Mouse (Mus musculus) lung, postnatal 10 days (tissue): ENCODE measurements around the gene Ninj2.

ENCODE experiments used
- DNase-seq: peaks from one replicate; pipeline ENCODE4 v3.0.0; 2021

Gene Ninj2

DNA sequence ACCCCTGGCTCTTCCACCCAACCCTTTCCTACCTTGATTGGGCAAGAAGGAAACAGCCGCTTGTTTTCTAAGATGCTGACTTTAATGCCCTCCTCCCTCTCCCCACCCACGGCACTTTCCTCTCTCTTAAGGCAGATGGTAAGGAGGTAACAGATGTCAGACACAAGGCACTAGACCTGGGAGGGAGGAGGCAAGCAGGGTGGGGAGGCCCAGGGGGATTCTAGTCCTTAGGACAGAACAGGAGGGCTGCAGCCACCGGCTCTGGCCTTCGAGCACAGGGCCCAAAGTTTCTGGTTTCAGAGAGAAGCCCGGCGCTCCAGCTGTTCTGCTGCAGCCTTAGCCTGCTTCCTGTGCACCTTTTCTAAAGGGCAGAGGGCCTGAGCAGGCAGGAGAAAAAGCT is 108.8 kb downstream of the Ninj2 start:
- no peak for DNase-seq

DNA sequence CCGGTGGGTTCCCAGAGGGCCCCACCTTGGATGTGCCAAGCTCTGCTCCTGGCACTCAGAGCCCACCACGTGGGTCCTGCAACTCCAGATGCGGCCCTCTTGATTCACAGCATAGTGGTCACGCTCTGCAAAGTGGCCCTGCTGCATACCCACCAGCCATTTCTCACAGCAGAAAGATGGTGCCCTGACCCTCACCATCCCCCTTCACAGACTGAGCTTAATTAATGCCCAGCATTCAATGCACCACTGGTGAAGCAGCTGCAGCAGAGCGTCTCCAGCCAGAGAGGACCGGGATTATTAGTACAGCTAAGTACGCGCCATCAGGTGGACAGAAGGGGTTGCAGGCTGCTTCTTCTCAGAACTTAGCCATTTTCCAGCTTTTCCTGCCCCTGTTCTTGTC is 109.3 kb downstream of the Ninj2 start:
- DNase-seq, result no peak

- DNase-seq, result no peak
Measured at GRCm38 (mm10) chr6:120206586-120206985, 113.4 kb downstream of the Ninj2 start.

GRCm38 (mm10) chr6:120211536-120211935 is 118.4 kb downstream of the Ninj2 start:
- DNase-seq, result no peak

DNA sequence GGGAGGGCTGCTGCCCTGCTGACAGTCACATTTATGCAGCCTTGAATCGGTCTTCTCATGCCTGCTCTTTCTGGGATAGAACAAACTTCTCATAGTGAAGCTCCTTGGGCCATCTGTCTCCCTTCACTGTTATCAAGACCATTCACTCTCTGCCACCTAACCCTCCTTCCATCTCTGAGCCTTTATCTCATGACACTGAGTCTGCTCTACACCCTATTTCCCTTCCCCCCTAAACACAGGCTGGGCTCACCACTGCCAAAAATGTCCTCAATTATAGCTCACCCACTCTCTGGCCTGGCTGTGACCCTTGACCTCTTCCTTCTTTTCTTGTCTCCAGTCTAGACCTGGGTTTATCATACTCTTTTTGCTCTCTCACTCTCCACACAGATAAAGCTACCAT is 123.6 kb downstream of the Ninj2 start:
- no peak for DNase-seq

GRCm38 (mm10) chr6:120219281-120219680 is 126.1 kb downstream of the Ninj2 start:
- no peak for DNase-seq

- DNase-seq, result peak; percentile 71
Measured at GRCm38 (mm10) chr6:120222669-120223068, 129.5 kb downstream of the Ninj2 start.

DNA sequence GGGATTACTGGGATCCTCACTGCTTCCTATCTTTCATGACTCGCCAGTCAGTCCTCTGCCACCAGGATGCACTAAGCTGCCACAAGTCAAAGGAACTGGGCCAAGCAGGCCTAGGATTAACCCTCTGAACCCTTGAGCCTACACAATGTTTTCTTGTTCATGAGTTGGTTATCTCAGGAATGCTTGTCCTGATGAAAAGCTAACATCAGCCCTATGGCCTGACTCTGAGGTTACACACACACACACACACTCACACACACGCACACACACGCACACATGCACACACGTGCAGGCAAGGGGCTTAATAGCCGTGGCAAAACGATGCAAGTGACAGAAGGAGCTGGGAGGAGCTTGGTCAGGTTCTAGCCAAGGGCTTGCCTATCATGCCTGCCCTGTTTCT is 132.2 kb downstream of the Ninj2 start:
- no peak for DNase-seq

DNA sequence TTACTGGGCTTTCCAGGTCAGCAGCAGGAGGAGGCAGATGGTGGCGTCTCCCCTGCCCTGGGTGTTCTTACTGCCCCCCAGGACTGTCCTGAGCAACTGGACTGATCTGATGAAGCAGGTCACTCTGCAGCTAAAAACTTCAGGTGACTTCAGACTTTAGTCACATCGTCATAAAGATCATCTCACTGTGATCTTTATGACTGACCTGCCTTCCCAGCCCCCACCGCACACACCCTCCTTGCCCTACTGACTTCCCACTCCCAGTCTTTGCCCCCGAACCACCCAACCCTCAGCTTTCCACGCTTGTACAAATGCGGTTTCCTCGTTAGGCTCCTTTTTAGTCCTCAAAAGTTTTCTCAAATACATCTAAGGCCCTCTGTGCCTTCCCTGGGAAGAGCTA is 133.9 kb downstream of the Ninj2 start:
- no peak for DNase-seq

- DNase-seq, result no peak
Measured at GRCm38 (mm10) chr6:120229806-120230205, 136.7 kb downstream of the Ninj2 start.

GRCm38 (mm10) chr6:120230441-120230840 is 137.3 kb downstream of the Ninj2 start:
- DNase-seq, result no peak

GRCm38 (mm10) chr6:120232885-120233284 is 139.7 kb downstream of the Ninj2 start:
- no peak for DNase-seq

DNA sequence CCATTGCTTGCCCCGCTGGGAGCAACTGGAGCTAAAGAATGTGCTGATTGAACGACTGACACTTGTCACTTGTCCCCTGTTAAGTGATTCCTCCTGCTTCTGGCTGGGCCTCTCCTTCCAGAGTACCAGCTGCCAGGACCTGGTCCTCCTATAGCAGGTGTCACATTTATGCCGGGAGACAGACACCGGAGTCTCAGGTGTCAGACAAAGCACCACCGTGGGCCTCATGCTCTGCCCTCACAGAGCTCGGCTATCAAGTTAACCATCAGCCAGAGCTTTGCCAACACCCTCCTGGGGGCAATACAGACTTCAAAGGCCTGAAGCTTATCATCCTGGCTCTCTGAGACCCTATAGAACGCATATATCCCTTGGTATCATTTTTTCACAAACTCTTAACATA is 142.7 kb downstream of the Ninj2 start:
- DNase-seq, result no peak

- no peak for DNase-seq
Measured at GRCm38 (mm10) chr6:120240461-120240860, 147.3 kb downstream of the Ninj2 start.

- no peak for DNase-seq
Measured at GRCm38 (mm10) chr6:120241453-120241852, 148.3 kb downstream of the Ninj2 start.

- DNase-seq, result no peak
Measured at GRCm38 (mm10) chr6:120242530-120242929, 149.4 kb downstream of the Ninj2 start.

GRCm38 (mm10) chr6:120243250-120243649 is 150.1 kb downstream of the Ninj2 start:
- no peak for DNase-seq

GRCm38 (mm10) chr6:120246676-120247075 is 153.5 kb downstream of the Ninj2 start:
- no peak for DNase-seq

DNA sequence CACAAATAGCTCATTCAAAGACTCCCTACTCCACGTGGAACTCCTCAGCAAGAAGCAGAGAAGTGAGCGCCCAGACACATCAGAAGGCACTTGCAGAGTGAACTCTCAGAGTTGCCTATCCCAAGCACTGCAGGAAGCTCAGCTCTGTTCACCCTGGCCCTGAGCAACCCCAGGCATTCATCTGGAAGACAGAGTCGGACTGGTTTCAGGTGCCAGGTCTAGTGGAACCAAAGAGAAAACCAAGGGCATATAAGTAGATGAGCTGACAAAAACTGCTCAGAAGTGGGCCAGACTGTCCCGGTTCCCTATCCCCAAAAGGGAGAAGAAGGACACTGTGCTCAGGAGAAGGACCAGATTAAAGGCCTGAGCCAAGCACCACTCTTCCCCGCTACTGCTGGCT is 156.7 kb downstream of the Ninj2 start:
- DNase-seq, result no peak
